Mouse (Mus musculus) splenic B cell, adult 2 months (primary cell): ENCODE data around the gene Ubr1.
A peak's percentile ranks its signal among the peaks of the same experiment; 100 is the strongest.
"Not testable (repeated sequence)": the region's sequence is repeated elsewhere in the genome, so short reads cannot be mapped to it uniquely, and the experiment has no call there.

ENCODE experiments used
- DNase-seq: peaks from one replicate; pipeline ENCODE4 v3.0.0-alpha.2; 2011; ENCODE audit warnings: low read depth, low spot score
- H3K27me3 ChIP-seq: 2 replicates; pipeline ENCODE4 v1.6.1; 2012; ENCODE audit warnings: mild to moderate bottlenecking, low read length, moderate library complexity, mixed read lengths; ENCODE audit not compliant: control insufficient read depth, poor library complexity, insufficient read depth, severe bottlenecking
- H3K36me3 ChIP-seq: 2 replicates; pipeline ENCODE4 v1.6.1; 2012; ENCODE audit warnings: mild to moderate bottlenecking, low read length, moderate library complexity, mixed read lengths; ENCODE audit not compliant: control insufficient read depth, poor library complexity, insufficient read depth, severe bottlenecking

Gene Ubr1

DNA sequence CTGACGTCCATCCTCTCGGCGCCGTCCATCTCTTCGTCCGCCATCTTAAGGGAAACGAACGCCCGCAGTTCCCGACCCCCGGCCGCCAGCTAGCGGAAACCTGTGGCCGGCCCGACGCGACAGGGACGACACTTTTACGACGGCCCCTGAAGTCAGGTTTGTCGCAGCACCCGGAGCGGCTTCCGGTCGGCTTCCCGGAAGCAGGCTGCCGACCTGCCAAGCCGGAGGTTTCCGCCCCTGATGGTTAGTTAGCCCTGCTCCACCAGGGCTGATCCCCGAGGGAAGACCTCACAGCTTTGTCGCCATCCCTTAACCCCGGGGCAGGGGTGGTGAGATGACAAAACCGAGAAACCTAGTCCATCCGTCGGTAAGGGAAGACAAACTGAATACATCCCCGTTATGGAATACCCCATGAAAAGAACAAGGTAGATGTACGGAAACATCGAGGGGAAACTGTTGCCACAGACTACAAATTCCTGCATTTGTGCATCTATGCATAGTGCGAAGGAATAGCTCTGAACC, at the start of gene Ubr1:
TSS of gene Ubr1 (minus strand) at position 157 of the 522 bp plus-strand sequence.
- Histone ChIP-seq H3K36me3 (no peaks in the 10 kb centered on the region), H3K27me3 (no peaks in the 10 kb centered on the region)
- DNase-seq, result peak; percentile 91

DNA sequence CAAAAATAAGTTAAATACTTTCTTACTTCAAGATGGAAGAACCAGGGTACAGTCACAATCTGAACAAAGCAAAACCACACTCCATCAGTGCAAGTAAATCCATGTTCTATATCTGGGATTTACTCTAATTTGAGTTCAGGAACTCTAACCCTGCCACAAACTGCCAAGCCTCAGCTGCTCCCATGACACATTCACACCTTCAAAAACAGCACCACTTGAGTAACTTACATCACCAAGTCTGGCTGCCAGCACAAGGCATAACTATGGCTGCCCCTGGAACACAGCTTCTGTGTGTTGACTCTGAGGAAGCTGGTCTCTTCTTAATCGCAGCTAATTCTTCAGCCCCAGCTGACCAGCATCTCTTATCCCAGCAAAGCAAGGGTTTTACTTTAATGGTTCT, 46.6 kb upstream of the Ubr1 start:
- H3K36me3 ChIP-seq, result peaks cover 9% of the 10 kb centered on the region
- no peak for DNase-seq
- no peaks in the 10 kb centered on the region for H3K27me3 ChIP-seq

DNA sequence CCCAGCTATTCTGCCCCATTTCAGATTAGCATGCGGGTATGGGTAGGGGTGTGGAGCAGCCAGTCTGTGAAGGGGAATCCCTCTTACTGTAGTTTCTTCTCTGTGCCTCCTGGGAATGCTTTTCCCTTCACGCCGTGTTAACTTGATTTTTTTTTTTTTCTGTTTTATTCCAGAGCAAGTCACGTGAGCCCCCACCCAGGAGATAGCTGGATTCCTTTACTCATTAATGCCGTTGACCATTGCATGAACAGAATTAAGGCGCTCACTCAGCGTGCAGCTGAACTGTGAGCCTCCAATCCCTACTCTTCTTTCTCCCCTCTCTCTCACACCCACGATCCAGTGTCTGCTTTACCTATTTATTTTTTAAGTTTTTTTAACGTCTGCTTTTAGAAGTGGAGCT, 45.7 kb upstream of the Ubr1 start:
- no peak for DNase-seq
- Histone ChIP-seq H3K27me3 (no peaks in the 10 kb centered on the region), H3K36me3 (peaks cover 9% of the 10 kb centered on the region)

DNA sequence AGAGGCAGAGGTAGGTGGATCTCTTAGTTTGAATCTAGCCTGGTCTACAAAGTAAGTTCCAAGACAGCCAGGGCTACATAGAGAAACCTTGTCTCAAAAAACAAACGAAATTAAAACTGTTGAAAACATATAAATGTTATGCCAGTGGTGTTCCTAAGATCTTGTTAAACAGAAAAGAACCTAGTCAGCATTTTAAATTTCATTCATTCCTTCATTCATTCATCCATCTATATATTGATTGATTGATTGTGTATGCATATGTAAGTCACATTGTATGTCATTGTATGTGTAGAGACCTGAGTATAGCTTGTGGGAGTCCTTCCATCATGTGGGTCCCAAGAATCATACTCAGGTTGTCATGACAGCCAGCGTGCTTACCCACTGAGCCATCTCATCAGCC, 45.0 kb upstream of the Ubr1 start:
- no peak for DNase-seq
- peaks cover 9% of the 10 kb centered on the region for H3K36me3 ChIP-seq
- no peaks in the 10 kb centered on the region for H3K27me3 ChIP-seq

DNA sequence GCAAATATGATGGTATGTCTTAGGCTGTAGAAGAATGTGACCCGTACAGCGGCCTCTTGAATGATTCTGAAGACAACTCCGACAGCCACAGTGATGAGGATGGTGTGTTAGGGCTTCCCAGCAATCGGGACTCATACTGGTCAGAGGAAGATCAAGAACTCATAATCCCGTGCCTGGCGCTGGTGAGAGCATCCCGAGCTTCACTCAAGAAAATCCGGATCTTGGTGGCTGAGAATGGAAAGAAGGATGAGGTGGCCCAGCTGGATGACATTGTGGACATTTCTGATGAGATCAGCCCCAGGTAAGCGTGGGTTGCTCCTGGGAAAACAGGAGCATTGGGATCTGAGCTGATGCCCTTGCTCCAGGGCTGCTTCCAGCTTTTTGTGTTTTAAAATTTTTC, 42.2 kb upstream of the Ubr1 start:
- DNase-seq, result no peak
- Histone ChIP-seq H3K36me3 (peaks cover 8% of the 10 kb centered on the region), H3K27me3 (no peaks in the 10 kb centered on the region)

DNA sequence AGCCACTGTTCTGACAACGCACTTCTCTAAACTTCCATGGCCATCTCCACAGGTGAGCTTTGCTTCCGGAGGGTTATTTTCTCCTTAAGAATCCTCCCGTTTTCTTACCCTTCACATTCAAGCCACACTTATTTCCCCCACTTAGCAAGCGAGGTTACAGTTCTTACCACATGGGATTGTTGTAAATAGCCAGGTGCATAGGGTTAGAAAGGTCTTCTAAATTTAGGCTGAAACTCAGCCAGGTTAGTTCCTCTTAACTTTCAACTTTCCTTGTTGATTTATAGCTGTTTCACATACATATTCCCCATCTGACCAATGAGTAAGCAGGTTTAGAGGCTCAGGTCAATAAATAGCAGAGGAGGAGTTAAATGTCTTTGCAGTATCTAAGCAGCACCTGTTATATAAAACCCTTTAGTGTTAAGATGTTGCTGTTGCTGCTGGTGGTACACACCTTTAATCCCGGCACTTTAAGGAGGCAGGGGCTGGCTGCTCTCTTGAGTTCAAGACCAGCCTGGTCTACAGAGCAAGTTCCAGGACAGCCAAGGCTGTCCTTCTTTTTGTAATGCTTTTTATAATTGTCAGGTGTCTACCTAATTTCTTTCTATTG, 38.7 kb upstream of the Ubr1 start:
- Histone ChIP-seq H3K36me3 (peaks cover 2% of the 10 kb centered on the region; the same call in 1 of the 2 replicates), H3K27me3 (no peaks in the 10 kb centered on the region)
- no peak for DNase-seq

DNA sequence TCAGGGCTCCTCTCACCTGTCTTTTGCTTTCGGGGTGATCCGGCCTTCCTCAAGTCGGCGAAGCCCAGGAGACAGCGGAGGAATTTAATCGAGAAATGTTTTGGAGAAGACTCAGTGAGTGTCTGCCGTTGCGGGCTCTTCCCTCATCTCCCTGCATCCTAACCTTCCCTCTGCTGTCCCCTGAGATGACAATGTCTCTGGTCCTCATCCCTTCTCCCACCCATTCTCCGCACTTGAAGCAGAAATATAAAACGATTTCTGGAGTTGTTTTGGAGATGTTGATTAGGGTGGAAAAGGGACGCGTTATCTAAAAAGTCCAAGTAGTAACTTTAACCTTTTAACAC, 38.1 kb upstream of the Ubr1 start:
- no peaks in the 10 kb centered on the region for H3K27me3 ChIP-seq
- no peak for DNase-seq
- peaks cover 2% of the 10 kb centered on the region; the same call in 1 of the 2 replicates for H3K36me3 ChIP-seq

DNA sequence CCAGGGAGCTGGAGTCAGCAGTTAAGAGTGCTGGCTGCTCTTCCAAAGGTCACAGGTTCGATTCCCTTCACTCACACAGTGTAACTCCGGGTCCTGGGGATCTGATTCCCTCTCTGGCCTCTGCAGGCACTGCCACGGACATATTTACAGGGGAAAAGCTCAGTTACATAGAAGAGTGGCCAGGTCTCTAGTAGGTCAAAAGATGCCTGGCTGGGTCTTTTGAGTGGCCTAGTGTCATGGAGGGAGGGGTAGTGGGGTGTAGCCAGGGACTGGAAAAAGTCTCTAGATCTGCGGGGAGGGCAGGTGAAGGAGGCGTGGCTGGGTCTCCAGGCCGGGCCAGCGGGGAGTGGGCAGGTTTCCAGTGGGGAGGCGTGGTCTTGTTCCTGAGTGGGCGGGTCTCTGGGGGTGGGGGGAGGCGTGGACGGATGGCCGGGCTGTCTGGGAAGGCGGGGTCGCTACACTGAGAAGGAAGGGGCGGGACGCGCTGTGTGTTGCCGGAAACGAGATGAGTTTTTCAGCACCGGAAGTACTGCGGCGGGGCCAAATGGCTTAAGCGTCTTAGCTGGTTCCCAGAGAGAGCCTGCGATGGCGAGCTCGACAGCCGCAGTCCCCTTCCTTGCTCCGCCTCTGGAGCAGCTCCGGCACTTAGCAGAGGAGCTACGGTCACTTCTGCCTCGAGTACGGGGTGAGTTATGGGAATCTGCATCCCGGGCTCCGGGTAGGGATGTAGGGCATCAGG, 37.6 kb upstream of the Ubr1 start, which contains the start of gene Ccndbp1:
TSS of gene Ccndbp1 (plus strand) at position 479 of the 739 bp plus-strand sequence.
- peak; percentile 93 for DNase-seq
- peaks cover 2% of the 10 kb centered on the region; the same call in 1 of the 2 replicates for H3K36me3 ChIP-seq
- H3K27me3 ChIP-seq, result no peaks in the 10 kb centered on the region

DNA sequence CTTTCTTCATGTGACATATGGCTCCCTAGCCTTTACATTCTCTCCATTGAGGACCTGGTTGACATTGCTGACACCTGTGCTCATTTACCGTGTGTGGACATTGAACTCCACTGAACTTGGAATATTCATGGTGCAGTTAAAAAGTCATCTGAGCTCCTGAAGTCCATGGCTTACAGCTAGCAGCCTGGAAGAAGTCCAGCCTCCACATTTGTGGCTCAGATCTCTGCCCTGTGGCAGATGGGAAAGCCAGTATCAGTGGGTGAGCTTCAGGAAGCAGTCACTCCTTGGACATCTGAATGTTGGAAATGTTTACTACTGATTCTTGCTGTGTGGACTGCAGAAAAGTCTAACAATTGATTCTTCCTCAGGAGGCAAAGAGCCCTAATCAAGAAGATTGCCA, 36.5 kb upstream of the Ubr1 start:
- Histone ChIP-seq H3K27me3 (no peaks in the 10 kb centered on the region), H3K36me3 (peaks cover 2% of the 10 kb centered on the region; the same call in 1 of the 2 replicates)
- DNase-seq, result no peak

DNA sequence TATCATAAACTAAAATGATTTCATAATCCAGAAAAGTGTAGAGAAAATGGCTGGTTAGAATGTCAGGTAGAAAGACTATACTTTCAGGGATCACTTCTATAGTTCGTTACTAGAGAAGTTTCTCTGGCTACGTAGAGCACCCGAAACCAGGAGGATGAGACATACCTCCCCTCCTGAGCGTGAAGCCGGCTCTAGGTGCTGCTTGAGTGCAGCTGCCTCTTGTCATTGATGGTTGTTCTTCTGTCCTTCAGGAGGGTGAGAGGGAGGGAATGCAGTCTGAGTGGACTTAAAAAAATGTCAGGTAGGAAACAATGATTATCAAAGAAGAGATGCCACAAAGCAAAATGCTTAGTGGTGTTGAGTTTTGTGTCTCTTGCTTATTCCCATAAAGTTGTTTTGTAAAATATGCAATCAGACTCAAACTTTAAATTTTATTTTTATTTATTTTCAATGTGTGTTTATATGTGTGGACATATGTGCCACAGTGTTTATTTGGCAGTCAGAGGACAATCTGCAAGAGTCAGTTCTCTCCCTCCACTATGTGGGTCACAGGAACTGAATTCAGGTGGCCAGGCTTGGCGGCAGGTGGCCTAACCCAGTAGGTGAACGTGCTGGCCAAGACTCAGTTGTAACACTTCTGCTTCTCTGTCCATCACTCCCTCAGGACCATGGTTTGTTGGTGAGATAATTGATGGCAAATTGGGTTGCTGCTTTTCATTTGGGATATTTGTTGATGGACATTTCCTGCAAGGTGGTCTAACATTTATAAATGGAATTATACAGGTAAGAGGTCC, 33.7 kb upstream of the Ubr1 start:
- H3K36me3 ChIP-seq, result peaks cover 4% of the 10 kb centered on the region; the same call in 1 of the 2 replicates
- no peak for DNase-seq

DNA sequence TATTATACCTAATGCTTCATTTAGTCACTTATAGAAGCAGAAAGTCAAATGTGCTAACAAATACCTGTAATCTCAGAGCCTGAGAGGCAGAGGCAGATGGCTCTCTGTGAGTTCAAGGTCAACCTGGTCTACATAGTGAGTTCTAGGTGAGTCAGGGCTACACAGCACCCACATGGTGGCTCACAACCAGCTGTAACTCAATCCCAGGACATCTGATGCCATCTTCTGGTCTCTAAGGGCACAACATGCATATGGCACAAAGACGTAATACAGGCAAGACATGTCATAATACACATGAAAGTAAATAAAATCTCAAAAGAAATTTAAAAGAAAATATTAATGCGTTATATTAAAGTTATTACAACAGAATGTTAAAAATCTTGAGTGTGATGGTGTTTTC, 33.1 kb upstream of the Ubr1 start:
- H3K27me3 ChIP-seq, result no peaks in the 10 kb centered on the region
- peaks cover 4% of the 10 kb centered on the region; the same call in 1 of the 2 replicates for H3K36me3 ChIP-seq
- peak; percentile 32 for DNase-seq

More for the DNA sequence above, 33.7 kb upstream of the Ubr1 start:
- H3K27me3 ChIP-seq, result no peaks in the 10 kb centered on the region

DNA sequence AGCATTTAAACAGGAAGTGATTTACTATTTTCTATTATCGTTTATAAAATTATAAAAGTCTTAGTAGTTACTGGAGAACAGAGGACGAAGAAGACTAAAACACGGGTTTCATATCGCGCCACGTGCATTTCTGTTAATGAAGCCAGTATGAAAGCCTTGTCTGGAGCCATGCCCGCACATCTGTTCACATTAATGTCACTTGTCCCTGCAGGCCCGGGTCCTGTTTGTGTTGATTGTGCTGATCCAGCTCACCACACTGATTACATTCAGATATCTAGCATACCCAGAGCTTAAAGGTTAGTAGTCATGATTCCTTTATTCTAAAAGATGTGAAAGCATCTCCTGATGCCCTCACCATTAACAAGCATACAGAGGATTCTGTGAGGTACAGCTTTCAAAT, 28.3 kb upstream of the Ubr1 start:
- no peak for DNase-seq
- H3K36me3 ChIP-seq, result peaks cover 2% of the 10 kb centered on the region; the same call in 1 of the 2 replicates
- no peaks in the 10 kb centered on the region for H3K27me3 ChIP-seq

DNA sequence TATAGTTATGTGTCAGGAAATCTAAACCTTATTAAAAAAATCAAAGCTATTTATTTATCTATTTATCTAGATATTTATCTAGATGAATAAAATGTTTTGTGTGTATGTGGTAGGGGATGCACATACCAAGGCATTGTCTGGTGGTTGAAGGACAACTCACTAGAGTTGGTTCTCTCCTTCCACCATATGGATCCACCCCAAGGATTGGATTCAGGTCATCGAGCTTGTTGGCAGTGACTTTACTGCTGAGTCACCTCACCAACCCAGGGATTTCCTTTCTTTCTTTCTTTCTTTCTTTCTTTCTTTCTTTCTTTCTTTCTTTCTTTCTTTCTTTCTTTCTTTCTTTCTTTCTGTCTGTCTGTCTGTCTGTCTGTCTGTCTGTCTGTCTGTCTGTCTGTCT, 26.1 kb upstream of the Ubr1 start:
- not testable (repeated sequence) for DNase-seq, H3K36me3 ChIP-seq, H3K27me3 ChIP-seq

DNA sequence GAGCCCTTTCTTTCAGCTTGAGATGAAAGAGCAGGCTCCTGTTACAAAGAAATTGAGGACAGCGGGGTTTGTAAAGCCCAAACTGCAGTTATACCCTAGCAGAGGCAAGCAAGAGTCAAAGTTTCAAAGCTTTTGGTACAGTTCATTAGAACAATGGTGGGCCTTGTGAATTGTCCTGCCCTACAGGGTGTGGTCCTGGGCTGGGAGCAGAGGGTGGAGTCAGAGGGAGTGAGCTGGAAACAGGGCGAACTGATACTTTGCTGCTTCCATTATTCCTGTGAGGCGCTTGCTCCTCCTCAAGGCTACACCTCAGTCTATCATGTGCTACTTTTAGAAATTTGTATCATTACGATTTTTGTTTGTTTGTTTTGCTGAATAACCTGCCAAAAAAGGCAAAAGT, 20.7 kb upstream of the Ubr1 start:
- no peaks in the 10 kb centered on the region for H3K27me3 ChIP-seq
- no peak for DNase-seq
- H3K36me3 ChIP-seq, result peaks cover 8% of the 10 kb centered on the region; the same call in 1 of the 2 replicates

DNA sequence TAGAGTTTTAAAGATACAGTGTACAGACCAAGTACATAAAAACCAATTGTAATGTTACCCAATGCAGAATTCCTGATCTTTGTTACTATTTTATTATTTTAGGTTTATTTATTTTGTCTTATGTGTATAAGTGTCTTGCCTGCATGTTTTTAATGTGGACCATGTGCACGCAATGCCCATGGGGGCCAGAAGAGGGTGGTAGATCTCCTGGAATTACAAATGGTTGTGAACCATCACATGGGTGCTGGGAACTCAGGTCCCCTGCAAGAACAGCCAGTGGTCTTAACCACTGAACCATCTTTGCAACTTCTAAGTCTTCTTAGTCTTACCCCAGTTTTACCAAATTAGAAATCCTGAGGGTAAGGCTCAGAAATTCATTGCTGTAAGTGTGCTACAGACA, 14.7 kb upstream of the Ubr1 start:
- DNase-seq, result peak; percentile 38
- Histone ChIP-seq H3K27me3 (no peaks in the 10 kb centered on the region), H3K36me3 (peaks cover 12% of the 10 kb centered on the region)
